Mouse (Mus musculus): ENCODE results near the gene Etfb.
"Not testable (repeated sequence)": the region's sequence is repeated elsewhere in the genome, so short reads cannot be mapped to it uniquely, and the experiment has no call there.

Etfb gene

GRCm38 (mm10) chr7:43443917-43444293 is at the start of gene Etfb, which contains the start of gene Gm45233:
Gene Etfb (plus strand): TSS chr7:43444083.
Gene Gm45233 (plus strand): TSS chr7:43444128.
- DNase-seq (ENCODE audit: low read depth in 2 of 2, low spot score in 2 of 2), result peak; percentile 73 to 74

GRCm38 (mm10) chr7:43399501-43399900 is 44.4 kb upstream of the Etfb start:
- DNase-seq (ENCODE audit: low read depth in 2 of 2, low spot score in 2 of 2), result no peak

DNA sequence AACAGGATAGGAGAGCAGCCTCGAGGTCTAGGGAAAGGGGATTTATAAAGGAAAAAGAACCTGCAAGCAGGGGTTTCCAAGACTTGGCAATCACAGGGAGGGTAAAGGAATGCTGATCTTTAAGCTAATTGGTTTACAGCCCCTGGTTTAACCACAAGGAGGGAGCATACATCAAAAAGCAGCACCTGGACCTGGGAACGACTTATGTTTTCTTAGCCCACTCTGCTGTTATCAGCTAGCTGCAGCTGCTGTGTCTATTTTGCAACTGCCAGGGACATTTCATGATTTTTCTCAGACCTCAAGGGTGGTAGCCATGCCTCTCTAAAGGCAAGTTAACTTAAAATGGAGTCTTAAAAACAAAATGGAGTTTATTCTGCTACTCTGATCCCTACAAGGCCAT is 41.2 kb upstream of the Etfb start:
- no peak for DNase-seq (ENCODE audit: low read depth in 2 of 2, low spot score in 2 of 2)

- no peak for DNase-seq (ENCODE audit: low read depth in 2 of 2, low spot score in 2 of 2)
These were observed 36.3 kb upstream of the Etfb start for GRCm38 (mm10) chr7:43407573-43407972.

DNA sequence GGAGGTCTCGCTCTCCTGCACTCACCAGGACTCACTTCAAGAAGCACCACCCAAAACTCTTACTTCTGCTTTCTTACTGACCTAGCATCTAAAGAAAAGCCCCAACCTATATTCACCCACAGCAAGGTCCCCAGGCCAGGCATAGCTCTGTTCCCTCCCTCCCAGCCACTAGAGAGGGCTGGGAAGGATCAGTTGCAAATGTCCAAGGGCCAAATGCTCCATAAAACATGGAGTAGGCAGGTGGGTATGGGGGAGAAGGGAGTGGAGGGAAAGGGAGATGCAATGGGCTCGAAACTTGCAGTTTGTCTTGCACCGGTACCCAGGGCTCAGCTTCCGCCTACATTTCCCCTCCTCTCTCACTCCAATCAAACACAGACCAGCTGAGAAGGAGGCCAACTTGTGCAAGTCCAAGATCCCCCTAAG is 35.7 kb upstream of the Etfb start, which contains the start of gene Siglecg:
Siglecg (plus strand) TSS at position 74 of the 423 bp plus-strand sequence.
- no peak for DNase-seq (ENCODE audit: low read depth in 2 of 2, low spot score in 2 of 2)

DNA sequence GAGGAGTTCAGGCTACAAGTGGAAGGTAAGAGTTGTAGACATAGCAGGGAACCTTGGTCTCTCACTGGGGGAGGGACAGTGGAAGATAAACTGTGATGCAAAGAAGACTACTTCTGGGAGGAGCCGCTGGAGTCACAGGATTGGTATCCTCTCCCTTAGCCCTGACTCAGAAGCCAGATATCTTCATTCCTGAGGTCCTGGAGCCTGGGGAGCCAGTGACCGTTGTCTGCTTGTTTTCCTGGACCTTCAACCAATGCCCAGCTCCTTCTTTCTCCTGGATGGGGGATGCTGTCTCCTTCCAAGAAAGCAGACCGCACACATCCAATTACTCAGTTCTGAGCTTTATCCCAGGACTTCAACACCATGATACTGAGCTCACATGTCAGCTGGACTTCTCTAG is 34.8 kb upstream of the Etfb start:
- no peak for DNase-seq (ENCODE audit: low read depth in 2 of 2, low spot score in 2 of 2)

GRCm38 (mm10) chr7:43411724-43412123 is 32.2 kb upstream of the Etfb start:
- DNase-seq (ENCODE audit: low read depth in 2 of 2, low spot score in 2 of 2), result not testable (repeated sequence)

- no peak for DNase-seq (ENCODE audit: low read depth in 2 of 2, low spot score in 2 of 2)
These were observed 26.6 kb upstream of the Etfb start for GRCm38 (mm10) chr7:43417298-43417697.

DNA sequence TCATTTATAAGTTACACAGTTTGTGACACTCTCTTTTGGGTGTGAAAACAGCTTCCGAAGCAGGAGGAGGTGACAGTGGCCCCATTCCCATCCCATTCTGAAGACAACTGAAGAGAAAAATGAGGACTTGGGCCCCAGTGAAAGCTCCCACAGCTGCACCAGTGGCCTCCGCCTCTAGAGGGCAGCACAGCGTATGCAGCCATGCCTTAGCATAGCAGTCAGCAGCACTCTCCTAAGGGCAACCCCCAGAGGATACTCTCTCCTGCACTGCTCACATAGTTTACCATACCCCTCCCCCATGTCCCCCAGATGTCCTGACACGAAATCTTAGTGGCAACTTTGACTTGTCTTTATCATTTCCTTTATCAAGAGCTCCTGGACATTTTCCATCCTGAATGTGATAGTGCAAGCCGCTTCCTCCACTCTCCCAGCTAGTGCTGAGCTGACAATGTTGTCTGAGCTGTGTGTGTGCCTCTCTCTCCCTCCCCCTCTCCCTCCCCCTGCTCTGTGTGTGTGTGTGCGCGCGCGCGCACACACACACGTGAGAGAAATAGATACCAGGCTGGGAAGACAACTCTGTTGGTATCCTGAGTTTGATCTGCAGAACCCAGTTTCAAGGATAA is 20.8 kb upstream of the Etfb start:
- peak; percentile 78 to 84 for DNase-seq (ENCODE audit: low read depth in 2 of 2, low spot score in 2 of 2)

DNA sequence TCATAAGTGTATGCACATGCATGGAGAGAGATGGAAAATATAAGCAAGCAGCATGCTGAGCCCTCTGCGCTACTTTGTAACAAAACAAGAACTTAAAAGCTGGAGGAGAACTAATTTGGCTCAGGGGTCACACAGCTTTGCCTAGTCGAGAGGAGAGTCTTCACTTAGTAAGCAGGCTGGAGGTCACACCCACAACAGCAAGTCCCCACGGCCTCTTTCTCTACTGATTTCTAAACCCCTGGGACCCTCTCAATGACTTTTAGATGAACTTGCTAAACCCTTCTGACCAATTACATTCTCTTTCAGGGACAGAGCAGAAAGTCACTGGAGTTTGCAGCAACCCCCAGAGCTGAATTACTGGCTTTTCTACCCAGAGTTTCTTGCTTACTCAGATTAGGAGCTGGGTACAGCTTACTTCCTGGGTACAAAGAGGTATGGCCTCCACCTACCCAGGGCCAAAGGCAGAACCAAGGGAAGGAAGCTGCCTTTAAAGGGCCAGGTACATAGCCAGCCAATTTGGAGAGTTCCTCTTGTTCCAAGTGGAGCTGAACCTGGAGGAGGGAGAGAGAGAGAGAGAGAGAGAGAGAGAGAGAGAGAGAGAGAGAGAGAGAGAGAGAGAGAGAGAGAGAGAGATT is 19.8 kb upstream of the Etfb start:
- DNase-seq (ENCODE audit: low read depth in 2 of 2, low spot score in 2 of 2), result no peak

DNA sequence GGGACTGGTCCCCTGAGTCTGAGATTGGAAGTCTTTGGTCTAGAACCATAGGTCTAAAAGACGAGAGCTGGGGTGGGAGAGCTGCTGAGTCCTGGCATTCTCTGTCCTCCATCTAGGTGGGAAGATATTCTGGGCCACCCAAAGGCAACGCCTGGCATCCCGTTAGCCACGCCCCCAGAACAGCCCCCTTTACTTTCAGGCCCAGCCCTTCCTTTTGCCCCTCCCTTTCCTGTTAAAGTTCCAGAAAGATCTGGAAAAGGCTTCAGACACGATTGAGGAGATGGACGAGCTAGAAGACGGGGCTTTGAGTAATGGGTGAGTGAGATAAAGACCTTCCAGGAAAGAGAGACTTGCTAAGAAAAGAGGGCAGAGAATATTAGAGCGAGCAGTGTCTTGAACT is 16.5 kb upstream of the Etfb start, which contains the start of gene Lim2:
Lim2 (plus strand) TSS at position 265 of the 400 bp plus-strand sequence.
- no peak for DNase-seq (ENCODE audit: low read depth in 2 of 2, low spot score in 2 of 2)

DNA sequence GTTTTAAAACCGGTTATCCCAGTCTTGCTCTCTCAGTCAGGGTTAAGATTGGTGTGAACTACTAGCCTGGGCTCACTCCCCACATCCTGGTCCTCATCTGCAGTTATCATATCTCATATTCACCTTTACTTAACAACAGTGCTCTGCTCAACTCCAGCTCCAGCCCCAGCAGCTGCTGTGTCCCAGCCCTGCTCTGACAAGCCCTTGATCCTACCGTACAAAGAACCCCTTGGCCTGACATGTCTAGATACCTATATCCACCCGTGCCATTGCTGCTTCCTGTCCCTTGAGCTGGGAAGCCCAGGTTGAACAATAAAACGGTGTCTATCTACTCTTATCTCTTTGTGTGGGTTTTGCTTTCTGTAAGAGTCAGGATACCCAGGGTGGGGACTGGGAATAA is 14.4 kb upstream of the Etfb start:
- no peak for DNase-seq (ENCODE audit: low read depth in 2 of 2, low spot score in 2 of 2)

DNA sequence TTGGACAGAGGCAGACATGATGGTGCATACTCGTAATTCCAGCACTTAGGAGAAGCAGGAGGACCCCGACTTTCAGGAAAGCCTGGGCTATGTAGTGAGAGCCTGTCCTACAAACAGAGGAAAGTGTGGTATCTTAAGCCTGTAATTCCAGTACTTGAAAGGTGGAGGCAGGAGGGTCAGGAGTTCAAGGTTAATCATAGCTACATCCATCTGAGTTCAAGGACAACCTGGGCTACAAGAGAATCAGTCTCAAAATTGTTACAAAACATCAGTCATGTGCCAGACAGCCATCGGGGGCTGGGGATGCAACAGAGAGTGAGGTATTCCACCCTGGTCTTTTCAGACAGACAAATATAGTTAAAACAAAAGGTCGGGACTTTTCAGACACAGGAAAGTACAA is 11.0 kb upstream of the Etfb start:
- DNase-seq (ENCODE audit: low read depth in 2 of 2, low spot score in 2 of 2), result no peak

- no peak for DNase-seq (ENCODE audit: low read depth in 2 of 2, low spot score in 2 of 2)
These were observed 9.2 kb upstream of the Etfb start for GRCm38 (mm10) chr7:43434676-43435075.

GRCm38 (mm10) chr7:43436341-43437255 is 7.3 kb upstream of the Etfb start, which contains the start of gene Nkg7:
Gene Nkg7 (plus strand): TSS chr7:43437073.
- DNase-seq (ENCODE audit: low read depth in 2 of 2, low spot score in 2 of 2), result peak in 1 of 2 experiments; percentile 33

GRCm38 (mm10) chr7:43438611-43439010 is 5.3 kb upstream of the Etfb start:
- DNase-seq (ENCODE audit: low read depth in 2 of 2, low spot score in 2 of 2), result peak; percentile 35 to 40

DNA sequence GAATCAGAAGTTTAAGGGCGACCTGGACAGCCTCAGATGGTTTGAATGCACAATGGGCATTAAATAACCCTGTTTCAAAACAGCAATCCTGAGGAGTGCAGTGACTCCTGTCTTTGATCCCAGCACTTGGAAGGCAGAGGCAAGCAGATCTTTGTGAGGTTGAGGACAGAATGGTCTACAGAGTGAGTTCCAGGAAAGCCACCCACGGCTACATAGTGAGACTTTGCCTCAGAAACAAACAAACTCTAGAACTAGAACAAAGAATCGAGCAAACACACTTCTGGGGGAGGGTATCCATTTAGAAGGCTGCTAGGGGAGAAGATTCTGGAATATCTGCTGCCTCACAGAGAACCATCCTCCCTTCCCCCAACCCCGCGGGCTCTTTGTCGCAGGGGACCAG is 3.4 kb upstream of the Etfb start, which contains the start of gene Cldnd2:
Cldnd2 (plus strand) TSS at position 301 of the 400 bp plus-strand sequence.
- DNase-seq (ENCODE audit: low read depth in 2 of 2, low spot score in 2 of 2), result no peak

GRCm38 (mm10) chr7:43441071-43441470 is 2.8 kb upstream of the Etfb start:
- DNase-seq (ENCODE audit: low read depth in 2 of 2, low spot score in 2 of 2), result no peak

DNA sequence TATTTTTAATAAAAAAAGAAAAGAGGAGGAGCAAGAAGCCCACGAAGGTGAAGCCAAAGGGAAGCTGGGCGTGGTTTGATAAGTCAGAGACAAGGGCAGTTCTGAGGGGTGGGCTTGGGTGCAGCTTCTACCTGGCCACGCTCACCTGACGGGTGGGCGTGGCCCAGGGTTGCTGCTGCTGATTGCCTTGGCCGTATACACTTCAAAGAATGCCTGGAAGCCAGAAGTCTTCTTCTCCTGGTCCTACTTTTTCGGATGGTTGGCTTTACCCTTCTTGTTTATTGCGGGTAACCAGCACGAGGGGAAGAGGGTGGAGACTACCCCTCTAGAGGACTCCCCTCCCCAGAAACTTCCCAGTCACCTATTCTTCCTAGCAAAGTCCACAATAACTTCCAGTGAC is 1.2 kb upstream of the Etfb start:
- DNase-seq (ENCODE audit: low read depth in 2 of 2, low spot score in 2 of 2), result no peak

GRCm38 (mm10) chr7:43443126-43443916 is 562 bp upstream of the Etfb start:
- DNase-seq (ENCODE audit: low read depth in 2 of 2, low spot score in 2 of 2), result peak; percentile 45 to 65

- DNase-seq (ENCODE audit: low read depth in 2 of 2, low spot score in 2 of 2), result no peak
These were observed 3.9 kb downstream of the Etfb start for GRCm38 (mm10) chr7:43447801-43448200.
